Mouse (Mus musculus) adrenal gland, adult 2 months (tissue): Measurements from ENCODE around the gene Ccdc88a. TPM values are rescaled to one million over a fixed set of nuclear protein-coding genes. Genes with fewer than 3 reads are reported as not detected.

ENCODE experiments used
- DNase-seq: peaks from one replicate; pipeline ENCODE4 v3.0.0; 2021
- long read RNA-seq: library from polyadenylated mRNA; stranded (forward); transcript quantifications from one replicate; pipeline ENCODE4 v2.0.0, GENCODE M21; 2021
- polyA plus RNA-seq: library from polyadenylated mRNA; depleted of rRNA; stranded (reverse); fragments of >200 nt; gene quantifications from 2 replicates; pipeline ENCODE4 v1.2.3, GENCODE M21; 2012; rRNA removed
- total RNA-seq, 2 experiments: library from RNA; stranded (reverse); gene quantifications; 2 replicates each; pipeline ENCODE4 v1.2.3; 2021

The Ccdc88a gene
- 10 to 100 TPM; 13.9 to 14.0 TPM for total RNA-seq
- 2.6 and 3.3 TPM in 2 replicates for polyA plus RNA-seq
- long read RNA-seq, partial matches to known transcripts, result 0 of 1 reads
- long read RNA-seq, other reads (novel, unspliced or antisense), result 1 of 1 reads

DNA sequence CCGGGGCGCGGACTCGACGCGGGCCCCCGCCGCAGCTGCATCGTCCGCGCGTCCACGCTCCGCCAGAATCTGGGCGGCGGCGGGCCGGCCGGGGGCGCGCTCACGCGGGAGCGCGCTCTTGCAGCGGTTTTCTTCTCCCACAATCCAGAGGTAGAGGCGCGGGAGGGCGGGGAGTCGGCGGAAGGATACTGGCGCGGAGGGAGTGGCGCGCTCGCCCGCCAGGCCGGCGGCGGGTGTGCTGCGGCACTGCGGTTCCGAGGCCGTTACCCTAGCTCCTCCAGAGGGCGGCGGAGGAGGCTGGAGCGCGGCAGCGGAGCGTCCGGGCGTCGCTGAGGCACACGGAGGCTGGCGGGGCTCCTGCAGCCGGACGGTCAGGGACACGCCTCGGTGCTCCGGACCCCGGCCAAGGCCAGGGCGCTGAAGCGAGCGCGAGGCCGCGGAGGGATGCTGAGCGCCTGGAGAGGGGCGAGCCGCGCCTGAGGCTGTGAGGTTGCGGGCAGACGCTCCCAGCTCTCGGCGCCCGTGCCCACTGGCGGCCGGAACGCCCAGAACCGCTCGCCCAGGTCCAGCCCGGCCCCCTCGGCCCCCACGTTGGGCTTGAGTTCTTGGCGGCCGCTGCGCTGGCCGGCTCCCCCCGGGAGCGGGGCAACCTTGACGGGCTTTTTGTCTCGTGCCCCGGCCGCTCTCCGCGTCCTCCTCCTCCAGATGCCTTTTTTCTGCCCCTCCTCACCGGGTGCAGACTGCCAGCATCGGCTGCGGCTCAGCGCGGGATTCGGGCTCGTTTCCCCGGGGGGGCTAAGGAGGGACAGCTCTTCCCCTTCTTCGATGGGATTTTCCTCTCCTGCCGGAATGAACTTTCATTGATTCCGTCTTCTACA is at the start of gene Ccdc88a:
TSS of gene Ccdc88a (plus strand) at position 263 of the 878 bp plus-strand sequence.
- DNase-seq, result peak; percentile 99

DNA sequence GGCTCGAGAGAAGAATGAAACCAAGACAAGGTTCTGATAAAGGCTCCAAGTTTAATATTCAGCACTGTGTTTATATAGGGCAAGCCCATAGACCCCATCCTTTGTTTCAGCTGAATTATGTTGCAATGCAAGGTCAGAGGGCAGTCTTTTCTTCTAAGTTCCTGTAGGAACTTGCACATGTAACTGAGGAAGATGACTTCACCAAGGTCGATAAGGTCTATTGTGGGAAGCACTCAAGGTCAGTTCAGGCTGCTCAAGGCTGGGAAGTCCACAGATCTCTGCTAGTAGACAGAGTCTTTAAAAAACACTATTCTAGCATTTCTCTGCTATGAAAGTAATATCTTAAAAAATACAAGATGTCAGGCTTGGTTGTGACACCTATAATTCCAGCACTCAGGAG is 38.0 kb upstream of the Ccdc88a start:
- peak; percentile 36 for DNase-seq

DNA sequence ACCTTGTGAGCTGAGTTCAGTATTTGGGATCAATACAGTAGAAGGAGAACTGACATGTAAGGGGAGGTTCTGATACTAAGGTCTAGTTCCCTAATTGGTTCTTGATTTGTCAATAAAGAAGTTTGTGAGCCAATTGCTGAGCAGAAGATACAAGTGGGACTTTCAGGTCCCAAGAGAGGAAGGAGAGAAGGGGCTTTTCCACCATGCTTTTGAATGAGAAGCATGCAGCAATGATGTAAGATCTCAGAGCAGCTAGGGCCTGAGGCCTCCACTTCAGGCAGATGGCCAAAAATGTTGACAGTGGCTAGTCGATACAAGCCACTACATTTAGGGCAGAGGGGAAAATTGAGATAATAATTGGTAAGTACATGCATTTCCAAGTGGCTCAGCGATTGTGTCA is 32.2 kb upstream of the Ccdc88a start:
- DNase-seq, result no peak

DNA sequence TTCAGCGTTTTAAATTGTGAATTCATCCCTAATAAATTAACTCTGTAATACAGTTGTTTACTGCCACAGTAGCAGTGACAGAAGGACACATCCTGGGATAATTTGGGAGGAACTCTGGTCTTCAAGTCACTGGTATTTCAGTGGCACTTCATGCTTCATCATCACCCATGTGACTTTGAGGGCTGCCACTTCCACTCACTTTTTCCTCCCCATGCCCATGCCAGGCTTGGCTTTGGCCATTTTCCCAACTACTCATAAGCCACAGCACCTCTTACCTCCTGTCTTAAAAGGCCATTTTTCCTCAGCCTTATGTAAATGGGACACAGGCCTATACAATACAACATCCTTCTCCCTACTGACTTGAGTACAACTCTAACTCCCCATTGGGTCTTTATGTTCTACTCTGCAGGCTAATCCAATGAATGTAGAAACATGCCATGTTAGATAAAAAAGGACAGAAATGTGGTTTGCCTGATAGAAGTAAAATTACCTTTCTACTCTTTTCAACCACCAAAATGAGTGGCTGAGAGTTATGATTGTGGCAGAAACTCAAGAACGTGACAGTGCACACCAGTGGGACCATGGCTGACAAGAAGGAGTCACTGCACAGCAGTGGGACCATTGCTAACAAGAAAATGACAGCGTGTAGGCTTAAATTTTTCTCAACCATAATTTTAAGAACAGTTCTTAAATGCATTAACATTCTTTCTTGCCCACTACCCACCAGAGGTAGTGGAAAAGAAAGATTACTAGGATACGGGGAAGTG is 28.4 kb upstream of the Ccdc88a start:
- DNase-seq, result no peak

DNA sequence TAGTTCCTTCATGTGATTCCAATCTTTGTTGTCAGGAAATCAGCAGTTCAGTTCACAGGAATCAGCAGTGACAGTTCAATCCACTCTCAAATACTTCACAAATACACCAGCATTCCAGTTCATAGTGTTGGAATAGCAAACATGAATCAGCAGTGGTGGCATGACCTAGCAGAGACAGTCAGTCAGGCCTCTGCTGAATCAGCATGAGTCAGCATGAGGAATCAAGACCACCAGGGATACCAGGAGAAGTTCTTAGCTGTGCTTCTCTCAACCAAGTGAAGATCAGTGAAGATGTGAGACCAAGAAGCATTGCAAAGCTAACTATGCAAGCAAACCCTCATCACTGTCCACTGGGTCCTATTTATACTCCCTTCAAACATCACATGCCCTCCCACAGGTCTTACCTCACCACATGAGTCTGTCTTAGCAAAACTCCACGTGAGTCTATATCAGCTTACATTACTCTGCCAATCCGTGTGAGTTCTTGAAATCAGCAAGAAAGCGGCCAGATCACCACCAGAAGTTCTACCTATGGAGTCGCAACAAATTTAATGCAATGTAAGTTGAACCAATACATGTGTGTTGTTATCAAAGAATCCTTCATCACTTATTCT is 27.7 kb upstream of the Ccdc88a start:
- DNase-seq, result no peak

DNA sequence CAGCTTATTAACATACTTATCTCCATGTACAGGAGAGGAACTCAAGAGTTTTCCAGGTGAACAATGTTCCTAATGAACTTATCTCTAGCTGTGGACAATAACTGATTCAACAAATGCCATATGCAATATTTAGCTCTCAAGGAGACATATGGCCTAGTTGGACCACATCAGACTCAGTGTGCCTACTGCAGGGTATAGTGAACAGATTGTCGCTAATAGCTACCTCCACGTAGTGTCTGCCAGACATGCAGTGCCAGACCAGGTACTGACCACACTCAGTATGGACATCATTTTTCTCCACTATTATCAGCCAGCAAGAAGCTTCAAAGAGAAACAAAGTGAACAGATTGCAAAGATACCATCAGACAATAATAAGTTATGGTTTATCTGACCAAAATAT is 22.6 kb upstream of the Ccdc88a start:
- no peak for DNase-seq

DNA sequence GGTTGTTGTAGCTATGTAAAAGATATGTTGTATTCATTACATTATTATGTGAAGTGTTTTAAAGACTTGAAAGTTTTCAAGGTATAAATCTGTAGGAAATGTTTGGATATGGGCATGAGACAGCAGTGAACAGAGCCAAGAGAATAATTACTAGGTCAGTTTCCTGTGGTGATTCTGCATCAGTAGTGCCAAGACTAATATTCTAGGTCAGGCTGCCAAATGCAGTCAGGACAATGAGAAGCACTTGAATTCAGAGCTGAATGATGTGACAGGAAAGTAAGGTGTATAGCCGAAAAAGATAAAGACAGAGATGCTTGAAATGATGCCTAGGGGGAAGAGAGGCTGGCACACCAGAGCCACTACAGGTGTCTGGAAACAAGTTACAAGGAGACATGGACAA is 21.2 kb upstream of the Ccdc88a start:
- no peak for DNase-seq

DNA sequence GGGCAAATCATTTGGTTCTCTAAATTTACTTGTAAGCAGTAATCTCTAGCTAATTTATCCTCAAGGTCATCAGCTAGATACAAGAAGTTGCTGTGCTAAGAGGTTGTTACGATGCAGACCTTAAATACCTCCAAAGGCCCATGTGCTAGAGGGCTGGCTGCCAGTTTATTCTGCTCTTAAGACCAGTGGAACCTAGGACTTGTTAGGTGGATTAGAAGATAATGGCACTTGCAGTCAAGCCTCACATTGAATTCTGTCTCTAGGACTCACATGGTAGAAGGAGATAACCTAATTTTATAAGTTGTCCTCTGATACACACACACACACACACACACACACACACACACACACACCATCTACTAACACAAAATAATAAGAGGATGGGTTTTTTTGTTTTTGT is 5.3 kb upstream of the Ccdc88a start:
- no peak for DNase-seq

DNA sequence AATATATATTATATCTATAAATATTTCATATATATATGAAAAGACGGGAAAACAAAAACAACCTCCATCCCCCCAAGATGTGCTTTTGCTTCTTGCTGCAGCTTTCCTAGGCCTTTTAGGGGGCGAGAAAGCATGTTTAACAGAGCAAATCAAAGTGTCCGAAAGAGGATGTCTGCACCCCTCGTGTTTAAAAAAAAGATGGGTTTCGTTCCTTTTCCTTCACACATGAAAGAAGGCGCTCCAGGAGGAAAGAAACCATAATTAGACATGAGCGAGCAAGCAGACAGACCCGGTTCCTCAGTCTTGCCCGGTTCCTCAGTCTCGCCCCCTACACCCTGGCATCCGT is 435 bp upstream of the Ccdc88a start:
- DNase-seq, result no peak

DNA sequence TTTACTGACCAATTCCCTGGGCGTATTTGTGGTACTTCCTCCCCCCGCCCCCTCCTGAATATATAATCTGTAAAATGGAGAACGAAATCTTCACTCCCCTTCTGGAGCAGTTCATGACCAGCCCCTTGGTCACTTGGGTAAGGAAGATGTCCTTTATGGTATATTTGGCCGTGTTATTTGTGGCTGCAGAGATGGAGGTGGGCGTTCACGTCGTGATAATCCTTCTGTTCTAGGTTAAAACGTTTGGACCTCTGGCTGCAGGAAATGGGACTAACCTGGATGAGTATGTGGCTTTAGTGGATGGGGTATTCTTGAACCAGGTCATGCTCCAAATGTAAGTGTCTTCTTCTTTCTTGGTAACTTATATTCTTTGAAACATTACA is 807 bp downstream of the Ccdc88a start:
- DNase-seq, result no peak

DNA sequence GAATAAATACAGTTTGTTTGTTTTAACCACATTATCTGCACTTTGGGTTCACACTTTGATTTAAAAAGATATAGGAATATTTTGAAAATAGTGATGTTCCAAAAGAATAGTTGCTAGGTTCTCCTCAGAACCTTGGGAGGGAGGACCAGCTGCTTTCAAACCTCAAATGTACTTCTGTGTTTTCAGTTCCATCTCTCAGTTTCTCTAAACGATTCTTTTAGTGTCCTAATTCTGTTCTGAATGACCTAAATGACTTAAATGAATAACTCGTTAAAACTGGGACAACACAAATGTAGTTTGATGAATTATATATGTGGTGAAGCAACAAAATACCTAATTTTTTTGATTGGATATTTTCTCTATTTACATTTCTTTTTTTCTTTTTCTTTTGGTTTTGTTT is 3.2 kb downstream of the Ccdc88a start:
- no peak for DNase-seq

DNA sequence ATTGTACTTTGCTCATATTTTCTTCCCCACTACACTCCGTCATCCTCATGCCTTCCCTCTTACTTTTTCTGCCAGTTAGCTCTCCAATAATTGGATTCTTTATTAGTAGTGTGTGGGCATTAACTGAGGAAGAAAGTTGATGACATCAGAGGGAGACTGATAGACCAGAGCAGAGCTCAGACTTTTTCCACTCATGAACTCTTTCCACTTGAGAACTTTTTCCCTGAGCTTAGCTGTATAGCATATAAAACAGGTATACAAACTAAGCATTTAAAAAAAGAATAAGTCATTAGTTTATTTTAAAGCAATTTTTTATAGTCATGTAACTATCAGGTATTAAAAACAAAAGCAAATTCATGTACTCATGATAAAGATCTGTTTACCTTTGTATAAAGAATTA is 5.3 kb downstream of the Ccdc88a start:
- DNase-seq, result no peak

DNA sequence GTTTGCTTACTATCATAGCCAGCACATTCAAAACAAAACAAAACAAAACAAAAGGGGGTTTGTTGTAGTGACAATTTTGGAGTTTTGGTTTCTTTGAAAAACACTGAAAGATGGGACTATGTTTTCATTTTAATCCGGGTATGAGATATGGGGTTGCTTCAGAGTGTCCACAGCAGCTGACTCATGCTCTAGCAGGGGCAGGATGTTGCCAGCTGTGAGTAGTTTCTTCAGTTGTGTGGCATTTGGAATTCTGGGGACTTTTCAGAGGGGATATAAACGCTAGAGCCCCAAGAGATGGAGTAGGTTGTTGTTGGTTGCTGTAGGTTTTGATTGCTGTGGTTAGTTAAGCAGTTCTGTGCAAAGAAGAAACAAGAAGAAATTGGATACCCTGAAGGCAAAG is 10.0 kb downstream of the Ccdc88a start:
- DNase-seq, result no peak

DNA sequence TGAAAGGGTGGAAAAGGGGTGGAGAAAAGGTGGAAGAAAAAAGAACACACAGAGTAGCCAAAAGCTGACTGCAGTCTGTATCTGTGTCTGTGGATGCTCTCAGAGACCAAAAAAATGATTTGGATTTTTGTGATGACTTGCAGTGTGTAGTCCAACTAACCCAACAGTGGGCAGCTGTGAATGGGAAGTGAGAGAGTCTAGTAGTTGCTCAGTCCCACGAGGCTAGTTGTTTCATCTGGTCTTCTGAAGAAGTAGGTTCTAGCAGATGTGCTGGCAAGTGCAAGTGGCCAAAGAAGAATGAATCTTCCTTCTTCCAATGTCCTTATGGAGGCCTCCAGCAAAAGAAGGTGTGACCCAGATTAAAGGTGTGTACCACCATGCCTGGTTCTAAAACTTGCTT is 10.5 kb downstream of the Ccdc88a start:
- DNase-seq, result no peak

DNA sequence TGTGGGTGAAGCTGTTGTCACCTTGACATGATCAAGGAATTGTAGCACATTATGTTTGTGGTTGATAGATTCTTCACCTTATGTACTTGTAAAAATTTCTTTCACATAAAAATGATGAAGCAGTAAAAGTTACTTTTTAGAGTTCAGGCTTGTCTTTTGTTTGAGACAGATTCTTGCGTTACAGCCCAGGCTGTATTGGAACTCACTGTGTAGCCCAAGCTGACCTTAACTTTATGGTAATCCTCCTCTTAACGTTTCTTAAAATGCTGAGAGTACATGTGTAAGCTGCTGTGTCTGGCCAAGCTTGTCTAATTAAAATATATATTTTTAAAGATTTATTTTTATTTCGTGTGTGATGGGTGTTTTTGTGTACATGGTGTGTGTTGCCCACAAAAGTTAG is 11.2 kb downstream of the Ccdc88a start:
- DNase-seq, result no peak

DNA sequence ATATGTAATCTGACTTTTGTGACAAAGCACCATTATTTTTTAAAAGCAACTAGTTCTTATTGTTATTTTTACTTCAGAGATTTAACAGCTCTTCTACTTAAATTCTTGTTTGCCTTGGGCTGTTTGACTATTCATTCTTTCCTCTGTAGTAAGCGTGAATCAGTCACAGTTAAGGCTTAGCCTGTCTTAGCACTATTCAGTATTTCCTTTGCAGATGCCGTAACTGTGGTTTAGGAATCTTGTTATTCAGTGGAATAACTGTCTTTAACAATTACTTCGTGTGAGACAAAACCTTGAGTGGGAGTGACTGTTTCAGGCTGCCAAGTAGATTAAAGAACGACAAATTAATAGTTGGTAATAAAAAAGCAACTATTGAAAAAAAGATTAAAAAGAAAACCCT is 16.5 kb downstream of the Ccdc88a start:
- DNase-seq, result no peak

DNA sequence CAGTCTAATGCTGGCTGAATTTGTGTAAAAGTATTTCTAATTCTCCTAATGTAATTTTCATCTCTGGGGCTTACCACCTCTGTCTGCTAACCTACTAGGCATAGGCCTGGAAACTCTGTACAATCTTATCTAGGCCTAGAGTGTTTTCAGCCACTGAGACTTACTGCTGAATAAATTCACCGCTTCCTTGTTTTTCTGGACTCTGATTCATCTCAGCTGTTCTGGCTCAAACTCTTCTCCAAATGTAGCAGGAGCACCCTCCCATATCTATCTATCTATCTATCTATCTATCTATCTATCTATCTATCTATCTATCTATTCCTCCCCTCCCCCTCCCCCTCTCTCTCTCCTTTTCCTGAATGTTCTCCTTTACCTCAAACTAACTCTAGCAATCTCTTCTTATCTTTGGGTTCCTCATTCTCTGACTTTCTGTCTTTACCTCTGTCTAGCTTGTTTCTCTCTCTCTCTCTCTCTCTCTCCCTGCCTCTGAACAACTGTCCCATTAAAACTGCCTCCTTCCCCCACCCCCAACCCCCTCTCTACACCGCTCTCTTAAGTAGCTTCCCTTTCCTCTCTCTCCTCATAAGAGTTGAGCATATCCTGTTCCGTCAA is 21.8 kb downstream of the Ccdc88a start:
- DNase-seq, result no peak

DNA sequence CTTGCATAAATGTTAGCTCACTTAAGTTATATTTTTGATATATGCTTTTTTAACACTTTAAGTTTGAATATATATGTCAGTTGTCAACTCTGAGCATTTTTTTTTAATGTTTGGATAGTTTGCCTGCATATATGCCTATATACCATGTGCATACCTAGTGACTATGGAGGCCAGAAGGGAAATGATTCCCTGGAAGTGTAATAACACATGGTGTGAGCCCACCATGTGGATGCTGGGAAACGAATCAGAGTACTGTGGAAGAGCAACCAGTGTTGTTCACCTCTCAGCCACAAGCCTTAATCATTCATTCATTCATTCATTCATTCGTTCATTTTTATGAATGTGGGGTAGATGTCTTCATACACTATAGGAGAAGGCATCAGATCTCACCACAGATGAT is 26.9 kb downstream of the Ccdc88a start:
- no peak for DNase-seq

DNA sequence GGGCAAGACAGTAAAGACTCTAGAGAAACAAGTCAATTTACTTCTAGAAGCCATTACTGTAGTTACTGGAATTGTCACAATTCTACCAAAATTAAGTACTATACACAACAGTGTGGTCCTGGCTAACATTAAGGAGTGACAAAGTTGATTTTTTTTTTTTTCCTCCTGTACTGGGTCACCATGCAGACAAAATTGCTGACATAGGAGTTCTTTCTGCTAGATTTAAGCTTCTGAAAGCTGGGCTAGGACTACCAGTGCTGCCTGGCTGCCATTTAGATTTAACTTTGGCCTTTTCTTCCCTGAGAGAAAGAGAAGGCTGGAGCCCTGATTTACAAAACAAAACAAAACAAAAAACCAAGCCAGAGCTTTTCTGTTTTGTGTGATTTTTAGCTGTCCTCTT is 32.8 kb downstream of the Ccdc88a start:
- DNase-seq, result no peak

DNA sequence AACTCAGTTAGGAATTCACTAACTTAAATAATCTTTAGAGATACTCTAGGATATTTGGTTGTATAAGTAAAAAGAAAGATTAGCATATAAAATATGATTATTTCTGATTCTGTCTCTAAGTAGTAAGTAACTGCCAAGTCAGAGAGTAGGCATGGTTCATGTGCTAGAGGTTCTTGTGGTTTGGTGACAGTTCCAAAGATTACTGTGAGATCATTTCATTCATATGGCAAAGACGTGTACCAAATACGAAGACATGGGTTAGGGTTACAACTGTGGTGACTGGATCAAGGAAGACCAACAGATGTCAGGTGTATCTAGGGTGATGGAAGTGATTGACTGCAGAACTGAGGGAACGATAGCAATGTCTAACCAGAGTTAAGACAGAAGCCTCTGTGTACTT is 50.0 kb downstream of the Ccdc88a start:
- DNase-seq, result no peak

DNA sequence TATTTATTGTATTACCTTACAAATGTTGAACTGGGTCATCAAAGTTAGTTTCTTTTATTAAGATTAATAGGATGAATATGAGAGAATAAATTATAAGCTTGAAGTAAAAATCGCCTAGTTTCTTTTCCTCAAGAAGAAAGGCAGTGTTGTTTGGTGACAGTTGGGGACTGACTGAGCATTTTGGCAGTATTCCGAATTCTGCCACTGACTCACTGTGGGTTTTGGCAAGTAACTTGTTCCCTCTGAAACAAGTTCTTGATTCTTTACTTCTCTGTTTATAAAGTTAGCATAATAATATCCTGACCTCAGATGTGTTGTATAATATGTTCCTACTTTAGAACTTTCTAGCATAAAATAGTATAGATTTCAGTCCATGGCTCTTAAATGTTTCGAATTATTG is 55.3 kb downstream of the Ccdc88a start:
- DNase-seq, result peak; percentile 79

DNA sequence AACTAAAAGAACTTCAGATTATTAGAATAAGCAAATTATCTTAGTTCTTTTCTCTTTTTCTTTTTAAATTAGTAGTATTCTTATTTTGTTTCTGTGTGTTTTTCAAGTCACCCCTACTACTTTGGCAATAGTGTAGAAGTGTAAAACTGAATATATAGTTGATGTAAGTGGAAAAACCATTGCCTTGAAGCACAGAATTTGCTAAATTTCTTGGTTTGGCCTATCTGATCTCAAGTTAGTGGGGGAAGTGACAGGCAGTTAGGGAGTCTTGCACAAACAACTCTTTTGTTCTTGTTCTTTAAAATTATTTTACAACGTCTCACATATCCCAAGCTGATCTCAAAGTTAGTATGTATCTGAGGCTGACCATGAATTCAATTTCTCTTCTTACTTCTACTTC is 57.6 kb downstream of the Ccdc88a start:
- no peak for DNase-seq

DNA sequence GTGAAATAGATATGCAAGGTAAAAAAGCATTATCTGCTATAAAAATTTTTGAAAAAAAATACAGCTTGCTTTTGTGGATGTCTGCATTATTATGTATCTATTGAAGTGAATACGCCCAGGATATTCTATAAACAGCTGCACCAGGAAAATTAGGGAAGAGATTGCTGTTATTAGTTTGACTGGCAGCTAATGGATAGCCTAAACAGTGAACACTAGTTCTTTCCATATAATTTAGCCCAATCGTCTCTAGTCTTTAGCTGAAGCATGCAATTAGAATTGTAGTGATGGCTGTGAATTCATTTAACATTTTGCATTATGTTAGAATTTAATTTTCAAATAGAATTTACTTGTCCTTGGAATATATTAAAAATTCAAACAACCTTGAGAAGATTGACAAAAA is 75.3 kb downstream of the Ccdc88a start:
- no peak for DNase-seq
